Mouse (Mus musculus): Measurements from ENCODE around the gene Gm45062. TPM values are rescaled to one million over a fixed set of nuclear protein-coding genes. Genes with fewer than 3 reads are reported as not detected.

The Gm45062 gene
- polyA plus RNA-seq, 1 experiment: not detected

DNA sequence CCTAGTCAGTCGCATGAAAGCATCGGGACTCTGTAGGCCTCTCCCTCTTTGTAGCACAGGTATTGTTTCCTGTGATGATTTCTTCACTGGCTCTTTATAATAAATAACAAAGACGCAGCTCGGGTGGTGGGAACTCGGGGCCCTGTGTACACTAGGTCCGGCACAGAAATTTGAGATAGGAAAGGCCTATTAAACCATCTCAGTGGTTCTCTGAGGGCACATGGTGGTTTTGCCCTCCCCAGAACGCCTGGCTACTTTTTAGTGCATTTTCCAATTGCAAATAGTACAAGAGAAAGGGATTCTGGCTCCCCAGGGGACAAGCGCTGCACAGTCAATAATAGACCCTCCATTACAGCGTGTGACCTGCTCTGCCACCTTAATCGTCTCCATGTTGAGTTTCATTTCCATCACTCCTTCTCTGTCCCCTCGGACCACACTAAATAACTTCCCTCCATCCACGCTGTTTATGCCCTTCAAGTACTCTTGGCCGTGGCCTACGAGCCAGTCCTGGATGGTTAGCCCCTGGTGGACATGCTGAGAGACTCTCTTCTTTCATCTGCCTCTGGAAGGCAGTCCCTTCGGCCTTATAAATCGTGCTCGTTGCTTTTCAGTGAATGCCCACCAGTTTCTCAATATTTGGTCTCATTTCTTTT lies 227.3 kb downstream of the Gm45062 start:
- H3K27ac ChIP-seq (ENCODE audit: insufficient read depth, low read length): peak overlapping the region; percentile 84
- 92% methylated on average over 17 of the region's 17 CpGs for WGBS
- H3K27me3 ChIP-seq (ENCODE audit: control insufficient read depth, insufficient read depth, low read length): no peaks in the 10 kb centered on the region
- TF ChIP-seq CTCF (IDR thresholded peaks at IDR 0.05; ENCODE audit: extremely low read depth, insufficient read depth, insufficient read length, insufficient replicate concordance) (no peak), POLR2A (IDR thresholded peaks at IDR 0.05; ENCODE audit: low read depth, low read length) (no peak)
- peaks cover 15% of the 10 kb centered on the region for H3K4me1 ChIP-seq (ENCODE audit: control insufficient read depth, insufficient read depth, insufficient read length)
- no peak overlapping the region for H3K4me3 ChIP-seq (ENCODE audit: extremely low read depth, insufficient read depth, insufficient read length)
- no peak for DNase-seq (ENCODE audit: low read depth in 1 of 2, low spot score in 2 of 2)
- H3K36me3 ChIP-seq (ENCODE audit: control insufficient read depth, insufficient read depth, low read length): no peaks in the 10 kb centered on the region

DNA sequence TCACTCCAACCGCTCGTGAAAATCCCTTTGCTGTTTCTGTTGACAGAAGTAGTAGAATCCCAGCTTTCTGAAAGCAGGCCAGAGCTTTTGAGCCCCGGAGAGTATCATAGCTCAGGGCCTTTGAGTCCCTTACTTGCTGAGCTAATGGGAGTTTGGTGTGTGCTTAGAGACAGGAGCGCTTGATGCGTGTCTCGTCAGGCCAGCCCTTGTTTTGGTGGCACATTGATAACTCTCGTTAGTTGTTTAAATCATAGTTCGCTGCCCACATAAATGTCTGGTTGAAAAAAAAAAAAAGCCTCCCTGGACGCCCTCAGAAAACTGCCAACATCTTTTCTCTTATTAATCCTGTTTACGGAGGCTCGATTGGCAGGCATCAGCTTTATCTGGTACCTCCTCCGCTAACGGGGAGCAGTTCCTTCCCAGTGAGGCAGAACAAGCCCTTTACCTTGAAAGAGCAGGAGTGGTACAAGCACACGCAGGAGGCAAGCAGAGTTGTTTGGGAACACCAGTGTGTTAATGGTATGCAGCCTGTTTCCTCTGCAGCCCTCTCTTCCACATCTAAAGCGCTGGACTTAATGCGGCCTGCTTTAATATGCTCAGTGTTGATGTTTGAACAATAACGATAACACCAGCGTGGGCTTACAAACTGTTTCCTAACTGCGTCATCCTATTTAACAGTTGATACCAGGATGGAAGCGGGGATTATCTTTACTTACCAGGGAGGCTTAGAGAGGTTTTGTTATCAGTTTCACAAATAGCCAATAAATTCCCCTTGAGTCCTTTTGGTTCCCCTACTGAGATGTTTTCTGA lies 228.0 kb downstream of the Gm45062 start:
- TF ChIP-seq POLR2A (IDR thresholded peaks at IDR 0.05; ENCODE audit: low read depth, low read length) (no peak), CTCF (IDR thresholded peaks at IDR 0.05; ENCODE audit: extremely low read depth, insufficient read depth, insufficient read length, insufficient replicate concordance) (no peak)
- Histone ChIP-seq H3K36me3 (ENCODE audit: control insufficient read depth, insufficient read depth, low read length) (no peaks in the 10 kb centered on the region), H3K27me3 (ENCODE audit: control insufficient read depth, insufficient read depth, low read length) (no peaks in the 10 kb centered on the region), H3K4me1 (ENCODE audit: control insufficient read depth, insufficient read depth, insufficient read length) (peaks cover 15% of the 10 kb centered on the region), H3K4me3 (ENCODE audit: extremely low read depth, insufficient read depth, insufficient read length) (no peak overlapping the region), H3K27ac (ENCODE audit: insufficient read depth, low read length) (0 out of 2 replicates have a peak overlapping the region, but pooled peaks have one; percentile 2)
- no peak for DNase-seq (ENCODE audit: low read depth in 1 of 2, low spot score in 2 of 2)
- 78% methylated on average over 20 of the region's 20 CpGs for WGBS

DNA sequence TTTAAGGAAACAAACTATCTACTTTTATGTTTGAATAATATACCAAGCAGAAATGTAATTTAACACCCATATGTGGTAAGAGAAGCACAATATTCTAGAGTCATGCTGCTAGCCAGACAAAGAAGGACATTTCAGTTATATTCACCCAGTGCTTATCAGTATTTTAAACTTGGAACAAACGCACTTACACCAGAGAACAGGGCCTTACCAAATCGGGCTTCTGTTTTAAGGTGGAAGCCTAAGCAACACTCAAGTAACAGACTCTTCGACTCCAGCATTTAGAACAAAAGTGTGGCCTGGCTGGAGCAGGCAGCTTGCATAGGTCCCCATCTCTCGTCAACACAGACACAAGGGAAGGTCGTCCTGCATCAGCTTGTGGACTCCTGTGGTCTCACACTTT lies 229.0 kb downstream of the Gm45062 start:
- no peak for DNase-seq (ENCODE audit: low read depth in 1 of 2, low spot score in 2 of 2)
- 67% methylated on average over 5 of the region's 5 CpGs for WGBS
- Histone ChIP-seq H3K4me3 (ENCODE audit: extremely low read depth, insufficient read depth, insufficient read length) (no peak overlapping the region), H3K36me3 (ENCODE audit: control insufficient read depth, insufficient read depth, low read length) (no peaks in the 10 kb centered on the region), H3K4me1 (ENCODE audit: control insufficient read depth, insufficient read depth, insufficient read length) (peaks cover 15% of the 10 kb centered on the region), H3K27ac (ENCODE audit: insufficient read depth, low read length) (no peak overlapping the region), H3K27me3 (ENCODE audit: control insufficient read depth, insufficient read depth, low read length) (no peaks in the 10 kb centered on the region)
- TF ChIP-seq CTCF (IDR thresholded peaks at IDR 0.05; ENCODE audit: extremely low read depth, insufficient read depth, insufficient read length, insufficient replicate concordance) (no peak), POLR2A (IDR thresholded peaks at IDR 0.05; ENCODE audit: low read depth, low read length) (no peak)

DNA sequence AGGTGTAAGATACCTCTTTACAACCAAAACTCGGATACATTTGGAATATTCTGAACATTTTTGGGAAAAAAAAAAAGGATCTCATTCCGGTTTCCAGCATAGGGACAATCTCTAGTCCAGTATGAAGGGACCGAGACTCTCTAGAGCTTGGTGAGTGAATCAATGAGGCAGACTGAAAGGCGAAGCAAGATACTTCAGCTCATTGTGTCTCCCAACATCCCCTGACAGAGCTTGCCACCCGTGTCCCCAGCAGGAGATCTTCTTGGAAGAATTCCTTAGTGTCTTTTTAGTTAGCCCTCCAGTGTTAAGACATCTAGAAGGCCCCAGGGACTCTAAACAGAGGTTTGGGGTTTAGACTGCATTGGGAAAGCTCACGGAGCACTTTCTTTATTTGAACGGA lies 230.0 kb downstream of the Gm45062 start:
- DNase-seq (ENCODE audit: low read depth in 1 of 2, low spot score in 2 of 2): no peak
- no peaks in the 10 kb centered on the region for H3K36me3 ChIP-seq (ENCODE audit: control insufficient read depth, insufficient read depth, low read length)
- no peaks in the 10 kb centered on the region for H3K27me3 ChIP-seq (ENCODE audit: control insufficient read depth, insufficient read depth, low read length)
- TF ChIP-seq POLR2A (IDR thresholded peaks at IDR 0.05; ENCODE audit: low read depth, low read length): no peak
- no peak for TF ChIP-seq CTCF (IDR thresholded peaks at IDR 0.05; ENCODE audit: extremely low read depth, insufficient read depth, insufficient read length, insufficient replicate concordance)
- H3K4me3 ChIP-seq (ENCODE audit: extremely low read depth, insufficient read depth, insufficient read length): no peak overlapping the region
- 91% methylated on average over 7 of the region's 7 CpGs for WGBS
- no peak overlapping the region for H3K27ac ChIP-seq (ENCODE audit: insufficient read depth, low read length)
- peaks cover 15% of the 10 kb centered on the region for H3K4me1 ChIP-seq (ENCODE audit: control insufficient read depth, insufficient read depth, insufficient read length)

DNA sequence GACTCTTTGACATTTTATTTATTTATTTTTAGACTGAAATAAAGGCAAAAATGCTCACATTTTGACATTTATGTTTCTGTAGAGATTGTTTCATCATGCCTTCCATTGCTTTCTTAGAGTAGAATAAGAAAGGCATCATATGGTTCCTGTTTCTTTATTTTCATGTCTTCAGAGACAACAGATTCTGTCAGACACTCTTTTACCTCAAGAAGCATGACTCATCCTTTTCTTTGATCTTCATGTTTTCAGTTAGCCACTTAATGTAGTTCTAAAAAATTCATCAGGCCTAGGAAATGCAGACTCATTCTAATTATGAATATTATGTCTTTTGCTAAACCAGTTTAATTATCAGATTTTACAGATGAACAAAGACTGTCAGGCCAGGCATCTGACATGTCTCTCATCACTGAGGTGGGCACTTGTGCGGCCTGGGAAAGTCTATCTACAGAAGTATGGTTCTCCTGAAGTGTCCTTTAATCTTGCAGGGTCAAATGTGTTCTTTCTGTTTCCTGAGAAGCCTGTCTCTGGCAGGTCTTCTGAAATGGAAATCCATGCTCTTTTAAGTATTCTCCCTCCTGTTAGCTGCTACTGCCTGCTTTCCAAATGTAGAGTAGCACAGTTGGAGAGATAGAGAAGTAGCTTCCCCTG lies 230.8 kb downstream of the Gm45062 start:
- TF ChIP-seq POLR2A (IDR thresholded peaks at IDR 0.05; ENCODE audit: low read depth, low read length): no peak
- no peak for TF ChIP-seq CTCF (IDR thresholded peaks at IDR 0.05; ENCODE audit: extremely low read depth, insufficient read depth, insufficient read length, insufficient replicate concordance)
- H3K4me3 ChIP-seq (ENCODE audit: extremely low read depth, insufficient read depth, insufficient read length): no peak overlapping the region
- no peak for DNase-seq (ENCODE audit: low read depth in 1 of 2, low spot score in 2 of 2)
- peaks cover 11% of the 10 kb centered on the region for H3K4me1 ChIP-seq (ENCODE audit: control insufficient read depth, insufficient read depth, insufficient read length)
- 92% methylated on average over 1 of the region's 1 CpGs for WGBS
- no peaks in the 10 kb centered on the region for H3K27me3 ChIP-seq (ENCODE audit: control insufficient read depth, insufficient read depth, low read length)
- H3K36me3 ChIP-seq (ENCODE audit: control insufficient read depth, insufficient read depth, low read length): no peaks in the 10 kb centered on the region
- no peak overlapping the region for H3K27ac ChIP-seq (ENCODE audit: insufficient read depth, low read length)

DNA sequence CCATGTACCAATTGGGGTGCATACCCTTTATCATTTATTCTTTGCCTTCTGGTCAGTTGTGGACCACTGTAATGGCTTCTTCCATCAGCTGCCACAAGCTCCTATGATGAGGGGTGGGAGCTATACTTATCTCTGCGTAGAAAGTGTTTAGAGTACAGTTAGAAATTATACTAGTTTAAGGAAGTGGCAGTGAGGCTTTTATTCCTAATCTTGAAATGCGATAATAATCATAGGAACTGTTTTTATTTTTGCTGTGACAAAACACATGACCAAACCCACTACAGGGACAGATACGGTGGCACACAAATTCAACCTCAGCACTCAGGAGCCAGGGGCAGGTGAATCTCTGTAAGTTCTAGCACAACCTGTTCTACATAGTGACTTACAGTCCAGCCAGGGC lies 233.0 kb downstream of the Gm45062 start:
- Histone ChIP-seq H3K4me3 (ENCODE audit: extremely low read depth, insufficient read depth, insufficient read length) (no peak overlapping the region), H3K36me3 (ENCODE audit: control insufficient read depth, insufficient read depth, low read length) (no peaks in the 10 kb centered on the region), H3K27me3 (ENCODE audit: control insufficient read depth, insufficient read depth, low read length) (no peaks in the 10 kb centered on the region), H3K27ac (ENCODE audit: insufficient read depth, low read length) (no peak overlapping the region), H3K4me1 (ENCODE audit: control insufficient read depth, insufficient read depth, insufficient read length) (peaks cover 11% of the 10 kb centered on the region)
- WGBS: 85% methylated on average over 3 of the region's 3 CpGs
- DNase-seq (ENCODE audit: low read depth in 1 of 2, low spot score in 2 of 2): no peak
- no peak for TF ChIP-seq CTCF (IDR thresholded peaks at IDR 0.05; ENCODE audit: extremely low read depth, insufficient read depth, insufficient read length, insufficient replicate concordance)
- no peak for TF ChIP-seq POLR2A (IDR thresholded peaks at IDR 0.05; ENCODE audit: low read depth, low read length)

Data from spleen, adult 2 months (tissue).